Mouse (Mus musculus): ENCODE results near the gene Eci2. TPM values are rescaled to one million over a fixed set of nuclear protein-coding genes. Genes with fewer than 3 reads are reported as not detected.
"Not testable (repeated sequence)": the region's sequence is repeated elsewhere in the genome, so short reads cannot be mapped to it uniquely, and the experiment has no call there.

The Eci2 gene
- polyA plus RNA-seq, 1 experiment, result 24.4 TPM

GRCm38 (mm10) chr13:34977410-34977809 lies 49.5 kb downstream of the Eci2 start:
- Histone ChIP-seq H3K4me1 (ENCODE audit: control insufficient read depth, insufficient read depth, low read length) (no peaks in the 10 kb centered on the region), H3K4me3 (replicated peaks; ENCODE audit: control insufficient read depth, low read depth, low read length) (no peak overlapping the region), H3K27ac (ENCODE audit: control insufficient read depth, insufficient read depth, low read depth, low read length, poor library complexity) (no peak overlapping the region)
- TF ChIP-seq CTCF (IDR thresholded peaks at IDR 0.05; ENCODE audit: control insufficient read depth, insufficient read depth, low read length) (no peak), POLR2A (IDR thresholded peaks at IDR 0.05; ENCODE audit: borderline replicate concordance, control insufficient read depth, low read depth, low read length) (no peak)
- WGBS, result 89% methylated on average over 3 of the region's 3 CpGs

GRCm38 (mm10) chr13:34976116-34976515 lies 50.8 kb downstream of the Eci2 start:
- no peak for TF ChIP-seq CTCF (IDR thresholded peaks at IDR 0.05; ENCODE audit: control insufficient read depth, insufficient read depth, low read length)
- no peak for TF ChIP-seq POLR2A (IDR thresholded peaks at IDR 0.05; ENCODE audit: borderline replicate concordance, control insufficient read depth, low read depth, low read length)
- Histone ChIP-seq H3K4me3 (replicated peaks; ENCODE audit: control insufficient read depth, low read depth, low read length) (no peak overlapping the region), H3K27ac (ENCODE audit: control insufficient read depth, insufficient read depth, low read depth, low read length, poor library complexity) (no peak overlapping the region), H3K4me1 (ENCODE audit: control insufficient read depth, insufficient read depth, low read length) (no peaks in the 10 kb centered on the region)
- 75% methylated on average over 4 of the region's 4 CpGs for WGBS

- WGBS, result 41% methylated on average over 1 of the region's 1 CpGs
- H3K27ac ChIP-seq (ENCODE audit: control insufficient read depth, insufficient read depth, low read depth, low read length, poor library complexity), result no peak overlapping the region
- no peak overlapping the region for H3K4me3 ChIP-seq (replicated peaks; ENCODE audit: control insufficient read depth, low read depth, low read length)
- TF ChIP-seq CTCF (IDR thresholded peaks at IDR 0.05; ENCODE audit: control insufficient read depth, insufficient read depth, low read length), result no peak
- no peak for TF ChIP-seq POLR2A (IDR thresholded peaks at IDR 0.05; ENCODE audit: borderline replicate concordance, control insufficient read depth, low read depth, low read length)
- H3K4me1 ChIP-seq (ENCODE audit: control insufficient read depth, insufficient read depth, low read length), result no peaks in the 10 kb centered on the region
Measured at GRCm38 (mm10) chr13:34973770-34974169, 53.1 kb downstream of the Eci2 start.

- WGBS, result 28% methylated on average over 1 of the region's 1 CpGs
- no peak for TF ChIP-seq POLR2A (IDR thresholded peaks at IDR 0.05; ENCODE audit: borderline replicate concordance, control insufficient read depth, low read depth, low read length)
- no peak for TF ChIP-seq CTCF (IDR thresholded peaks at IDR 0.05; ENCODE audit: control insufficient read depth, insufficient read depth, low read length)
- no peak overlapping the region for H3K27ac ChIP-seq (ENCODE audit: control insufficient read depth, insufficient read depth, low read depth, low read length, poor library complexity)
- no peaks in the 10 kb centered on the region for H3K4me1 ChIP-seq (ENCODE audit: control insufficient read depth, insufficient read depth, low read length)
- no peak overlapping the region for H3K4me3 ChIP-seq (replicated peaks; ENCODE audit: control insufficient read depth, low read depth, low read length)
Measured at GRCm38 (mm10) chr13:34973149-34973548, 53.7 kb downstream of the Eci2 start.

GRCm38 (mm10) chr13:34972456-34972855 lies 54.4 kb downstream of the Eci2 start:
- not testable (repeated sequence) for H3K4me1 ChIP-seq (ENCODE audit: control insufficient read depth, insufficient read depth, low read length); H3K4me3 ChIP-seq (replicated peaks; ENCODE audit: control insufficient read depth, low read depth, low read length); H3K27ac ChIP-seq (ENCODE audit: control insufficient read depth, insufficient read depth, low read depth, low read length, poor library complexity)

GRCm38 (mm10) chr13:34965647-34966046 lies 61.2 kb downstream of the Eci2 start:
- WGBS, result 78% methylated on average over 9 of the region's 9 CpGs
- not testable (repeated sequence) for H3K27ac ChIP-seq (ENCODE audit: control insufficient read depth, insufficient read depth, low read depth, low read length, poor library complexity); H3K4me1 ChIP-seq (ENCODE audit: control insufficient read depth, insufficient read depth, low read length); H3K4me3 ChIP-seq (replicated peaks; ENCODE audit: control insufficient read depth, low read depth, low read length)

GRCm38 (mm10) chr13:34964866-34965265 lies 62.0 kb downstream of the Eci2 start:
- TF ChIP-seq POLR2A (IDR thresholded peaks at IDR 0.05; ENCODE audit: borderline replicate concordance, control insufficient read depth, low read depth, low read length) (no peak), CTCF (IDR thresholded peaks at IDR 0.05; ENCODE audit: control insufficient read depth, insufficient read depth, low read length) (no peak)
- Histone ChIP-seq H3K4me3 (replicated peaks; ENCODE audit: control insufficient read depth, low read depth, low read length) (no peak overlapping the region), H3K27ac (ENCODE audit: control insufficient read depth, insufficient read depth, low read depth, low read length, poor library complexity) (no peak overlapping the region), H3K4me1 (ENCODE audit: control insufficient read depth, insufficient read depth, low read length) (no peaks in the 10 kb centered on the region)
- WGBS, result 17% methylated on average over 5 of the region's 5 CpGs

- Histone ChIP-seq H3K4me3 (replicated peaks; ENCODE audit: control insufficient read depth, low read depth, low read length) (no peak overlapping the region), H3K4me1 (ENCODE audit: control insufficient read depth, insufficient read depth, low read length) (no peaks in the 10 kb centered on the region), H3K27ac (ENCODE audit: control insufficient read depth, insufficient read depth, low read depth, low read length, poor library complexity) (no peak overlapping the region)
- 4% methylated on average over 14 of the region's 14 CpGs for WGBS
- TF ChIP-seq POLR2A (IDR thresholded peaks at IDR 0.05; ENCODE audit: borderline replicate concordance, control insufficient read depth, low read depth, low read length), result no peak
- TF ChIP-seq CTCF (IDR thresholded peaks at IDR 0.05; ENCODE audit: control insufficient read depth, insufficient read depth, low read length), result no peak
Measured at GRCm38 (mm10) chr13:34964419-34964818, 62.5 kb downstream of the Eci2 start.

GRCm38 (mm10) chr13:34963511-34964397 lies 63.1 kb downstream of the Eci2 start, which contains the start of gene Eci3:
TSS of gene Eci3 (minus strand) at chr13:34963810.
- Histone ChIP-seq H3K4me1 (ENCODE audit: control insufficient read depth, insufficient read depth, low read length) (no peaks in the 10 kb centered on the region), H3K27ac (ENCODE audit: control insufficient read depth, insufficient read depth, low read depth, low read length, poor library complexity) (no peak within 1 kb of the TSS), H3K4me3 (replicated peaks; ENCODE audit: control insufficient read depth, low read depth, low read length) (no peak within 1 kb of the TSS)
- TF ChIP-seq POLR2A (IDR thresholded peaks at IDR 0.05; ENCODE audit: borderline replicate concordance, control insufficient read depth, low read depth, low read length) (no peak), CTCF (IDR thresholded peaks at IDR 0.05; ENCODE audit: control insufficient read depth, insufficient read depth, low read length) (no peak)
- WGBS, result 7% methylated on average over 32 of the region's 32 CpGs

Data from bone marrow, adult 2 months (tissue).